Mouse (Mus musculus) left cerebral cortex, postnatal 10 days (tissue): ENCODE data around the gene Fmnl3. TPM values are rescaled to one million over a fixed set of nuclear protein-coding genes. Genes with fewer than 3 reads are reported as not detected.
"Not testable (repeated sequence)": the region's sequence is repeated elsewhere in the genome, so short reads cannot be mapped to it uniquely, and the experiment has no call there.

Experiments used
- DNase-seq, 2 experiments: peaks; one replicate each; pipeline ENCODE4 v3.0.0; 2021 to 2022; ENCODE audit warnings: low spot score in 2 of 2, mixed read lengths in 1 of 2; ENCODE audit errors: extremely low spot score in 1 of 2
- intact Hi-C: fragments of 180-260 bp; cut with DNase I; formaldehyde crosslinking; loops from one replicate; pipeline ENCODE4 v1.15.1; 2025
- total RNA-seq, 2 experiments: library from RNA; stranded (reverse); gene quantifications; 2 replicates each; pipeline ENCODE4 v1.2.3; 2021

The Fmnl3 gene
- total RNA-seq, 2 experiments from 2014 or later, result 12.6 to 14.1 TPM

- intact Hi-C loops, result no loop called here
These were observed 21.7 kb upstream of the Fmnl3 start for GRCm38 (mm10) chr15:99391975-99392374.

DNA sequence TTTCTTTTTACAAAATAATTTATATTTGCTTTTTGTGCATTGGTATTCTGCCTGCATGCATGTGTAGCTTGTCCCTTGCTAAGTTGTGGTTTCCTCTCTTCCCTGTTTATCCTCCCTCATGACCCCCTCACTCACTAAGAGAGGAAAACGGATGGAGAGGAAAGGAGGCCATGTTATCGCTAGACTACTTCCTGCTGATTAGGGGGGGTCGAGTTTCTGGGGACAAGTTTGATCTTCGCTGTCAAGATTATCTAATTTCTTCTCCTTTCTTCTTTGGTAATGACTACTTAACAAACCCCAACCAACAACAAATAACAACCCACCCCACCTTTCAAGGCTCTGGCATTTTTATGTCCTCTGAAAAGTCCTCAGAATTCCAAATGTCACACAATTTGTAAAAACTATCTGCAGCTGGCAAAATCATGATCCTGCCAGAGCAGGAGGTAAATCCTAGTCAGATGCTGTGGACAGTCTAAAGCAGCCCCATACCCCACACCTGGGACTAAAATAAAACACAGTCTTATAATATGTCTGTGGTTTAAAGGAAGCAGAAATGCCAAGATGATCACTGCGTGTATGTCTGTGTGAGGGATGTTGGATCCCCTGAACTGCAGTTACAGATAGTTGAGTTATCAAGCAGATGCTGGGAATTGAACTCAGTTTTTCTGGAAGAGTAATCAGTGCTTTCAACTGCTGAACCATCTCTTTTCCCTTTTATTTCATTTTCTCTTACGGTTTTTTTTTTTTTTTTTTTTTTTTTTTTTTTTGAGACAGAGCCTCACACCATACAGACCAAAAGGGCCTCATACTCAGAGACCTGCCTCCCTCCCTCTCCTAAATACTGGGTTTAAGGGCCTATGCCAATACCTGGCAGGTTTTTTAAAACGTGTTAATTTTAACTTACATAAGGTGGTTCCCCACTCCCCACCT, 20.5 kb upstream of the Fmnl3 start:
- intact Hi-C loops, result no loop called here
- no peak for DNase-seq

More at GRCm38 (mm10) chr15:99391975-99392374, 21.7 kb upstream of the Fmnl3 start:
- no peak for DNase-seq

- no peak for DNase-seq
- intact Hi-C loops, result no loop called here
These were observed 17.7 kb upstream of the Fmnl3 start for GRCm38 (mm10) chr15:99387976-99388375.

- intact Hi-C loops, result no loop called here
- DNase-seq, result no peak
These were observed 16.5 kb upstream of the Fmnl3 start for GRCm38 (mm10) chr15:99386796-99387195.

GRCm38 (mm10) chr15:99386110-99386509, 15.8 kb upstream of the Fmnl3 start:
- intact Hi-C loops, DNase-seq: not testable (repeated sequence)

DNA sequence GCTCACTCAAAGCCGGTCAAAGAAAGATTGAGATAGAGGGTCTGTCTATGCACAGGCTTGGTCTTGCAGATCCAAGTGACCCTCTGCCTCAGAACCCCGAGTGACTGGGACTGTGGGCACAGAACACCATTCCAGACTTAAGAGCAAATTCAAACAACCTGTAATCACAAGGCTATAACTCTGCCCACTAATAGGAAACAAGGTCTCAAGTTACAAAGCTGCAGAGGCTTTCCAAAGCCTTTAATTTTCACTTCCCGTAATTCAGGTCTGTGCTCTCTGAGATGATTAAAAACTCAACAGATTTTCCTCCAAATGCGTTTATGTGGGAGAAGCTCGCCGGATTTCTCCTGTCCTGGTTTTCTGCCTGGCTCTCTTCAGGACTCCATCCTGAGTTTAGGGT, 13.8 kb upstream of the Fmnl3 start:
- DNase-seq, result no peak
- intact Hi-C loops, result no loop called here

- intact Hi-C loops, result no loop called here
- no peak for DNase-seq
These were observed 12.6 kb upstream of the Fmnl3 start for GRCm38 (mm10) chr15:99382893-99383292.

GRCm38 (mm10) chr15:99376240-99376639, 6.0 kb upstream of the Fmnl3 start:
- intact Hi-C loops, result no loop called here

GRCm38 (mm10) chr15:99375581-99375980, 5.3 kb upstream of the Fmnl3 start:
- intact Hi-C loops, result no loop called here
- DNase-seq, result no peak

More at GRCm38 (mm10) chr15:99376240-99376639, 6.0 kb upstream of the Fmnl3 start:
- DNase-seq, result no peak

- no peak for DNase-seq
- intact Hi-C loops, result no loop called here
These were observed 4.8 kb upstream of the Fmnl3 start for GRCm38 (mm10) chr15:99375036-99375435.

DNA sequence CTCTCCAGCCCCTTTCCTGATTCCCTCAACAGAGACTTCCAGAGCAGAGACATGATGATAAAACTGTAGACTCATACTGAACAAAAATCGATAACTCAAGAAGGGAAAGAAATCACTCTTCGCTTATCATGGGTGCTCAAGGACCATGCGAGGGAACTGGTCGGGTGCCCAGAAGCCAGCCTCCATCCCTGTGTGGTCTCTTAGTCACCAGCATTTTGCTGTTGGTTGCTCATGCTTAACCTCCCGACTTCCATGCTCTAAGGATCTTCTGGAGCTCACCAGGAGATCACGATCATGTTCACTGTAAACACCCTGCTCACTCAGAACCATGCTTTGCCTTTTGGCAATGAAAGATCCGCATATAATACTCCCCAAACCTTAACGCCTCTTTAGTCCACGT, 2.5 kb upstream of the Fmnl3 start:
- intact Hi-C loops, result no loop called here

DNA sequence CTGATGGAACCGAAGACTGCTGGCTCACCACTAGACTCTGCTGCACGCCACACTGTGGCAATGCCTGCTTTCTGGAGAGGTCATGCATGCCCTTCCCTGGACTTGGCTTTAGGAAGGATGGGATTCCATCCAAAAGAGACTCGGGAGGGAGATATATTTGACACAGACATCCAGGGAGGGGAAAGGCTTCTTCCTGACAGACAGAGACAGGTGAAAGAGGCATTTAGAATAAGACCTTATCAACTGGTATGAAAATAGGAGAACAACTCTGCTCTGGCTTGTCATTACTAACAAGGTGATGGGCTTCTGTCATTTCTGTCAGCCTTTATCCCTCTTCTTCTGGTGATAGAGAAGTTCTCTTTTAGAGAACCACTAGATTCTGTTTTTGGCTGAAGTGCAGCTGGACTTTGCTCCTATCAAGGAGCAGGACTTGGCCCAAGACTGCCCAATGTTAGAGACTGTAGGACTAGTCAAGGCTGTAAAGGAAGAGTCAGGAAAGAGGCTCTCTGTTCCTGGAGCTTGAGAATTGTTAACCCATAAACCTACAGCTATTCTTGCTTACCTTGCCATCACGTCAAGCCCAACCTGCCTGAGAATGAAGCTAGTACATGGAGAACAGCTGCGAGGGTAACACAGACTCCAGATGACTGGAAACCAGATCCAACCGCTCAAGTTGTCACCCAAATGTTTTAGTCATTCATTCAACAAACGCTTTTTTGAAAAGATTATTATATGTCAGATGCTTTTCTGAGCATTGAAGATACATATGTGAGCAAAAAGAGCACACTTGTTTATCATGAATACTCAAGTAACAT, 1.5 kb upstream of the Fmnl3 start:
- DNase-seq, result no peak
- intact Hi-C loops, result loop anchor here (2.0 kb wide), 1 partner anchor 55 kb away; no protein-coding TSS in a partner anchor

More for the DNA sequence above, 2.5 kb upstream of the Fmnl3 start:
- no peak for DNase-seq

DNA sequence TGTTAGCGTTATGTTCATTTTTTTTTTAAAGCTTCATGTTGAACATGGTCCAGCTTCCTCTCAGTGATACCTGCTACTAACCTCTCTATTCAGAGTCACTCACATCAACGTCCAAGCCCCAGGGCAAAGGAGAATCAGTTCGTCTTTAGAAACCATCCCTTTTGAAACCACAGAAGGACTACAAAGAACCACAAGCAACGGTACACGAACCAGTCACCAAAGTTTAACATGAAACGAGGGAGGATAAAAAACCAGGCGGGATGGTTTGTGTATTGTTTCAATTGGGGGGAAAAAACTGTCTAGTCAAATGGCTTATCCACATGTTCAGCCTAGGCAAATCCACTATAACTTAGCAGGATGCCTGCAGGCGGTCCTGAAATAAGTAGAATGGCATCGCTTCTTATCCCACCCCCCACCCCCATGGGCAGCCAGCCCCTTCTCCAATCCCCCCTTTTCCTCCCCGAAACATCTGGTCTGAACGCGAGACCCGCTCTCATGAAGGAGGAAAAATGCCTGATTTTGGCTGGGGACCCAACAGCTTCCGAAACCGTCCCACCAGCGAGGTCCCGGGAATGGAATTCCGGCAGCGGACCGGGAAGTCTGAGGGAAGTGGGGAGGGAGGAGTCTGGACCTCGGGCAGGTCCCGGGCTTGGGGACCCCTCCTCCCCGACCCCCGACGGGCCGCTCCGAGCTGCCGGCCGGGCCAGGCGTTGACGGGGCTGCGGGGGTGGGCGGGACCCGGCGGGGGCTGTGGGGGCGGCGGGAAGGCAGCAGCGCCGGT, 701 bp downstream of the Fmnl3 start:
- intact Hi-C loops, result loop anchor here (2.0 kb wide), 1 partner anchor 53 kb away; no protein-coding TSS in a partner anchor
- DNase-seq, result peak in 1 of 2 experiments; percentile 67

DNA sequence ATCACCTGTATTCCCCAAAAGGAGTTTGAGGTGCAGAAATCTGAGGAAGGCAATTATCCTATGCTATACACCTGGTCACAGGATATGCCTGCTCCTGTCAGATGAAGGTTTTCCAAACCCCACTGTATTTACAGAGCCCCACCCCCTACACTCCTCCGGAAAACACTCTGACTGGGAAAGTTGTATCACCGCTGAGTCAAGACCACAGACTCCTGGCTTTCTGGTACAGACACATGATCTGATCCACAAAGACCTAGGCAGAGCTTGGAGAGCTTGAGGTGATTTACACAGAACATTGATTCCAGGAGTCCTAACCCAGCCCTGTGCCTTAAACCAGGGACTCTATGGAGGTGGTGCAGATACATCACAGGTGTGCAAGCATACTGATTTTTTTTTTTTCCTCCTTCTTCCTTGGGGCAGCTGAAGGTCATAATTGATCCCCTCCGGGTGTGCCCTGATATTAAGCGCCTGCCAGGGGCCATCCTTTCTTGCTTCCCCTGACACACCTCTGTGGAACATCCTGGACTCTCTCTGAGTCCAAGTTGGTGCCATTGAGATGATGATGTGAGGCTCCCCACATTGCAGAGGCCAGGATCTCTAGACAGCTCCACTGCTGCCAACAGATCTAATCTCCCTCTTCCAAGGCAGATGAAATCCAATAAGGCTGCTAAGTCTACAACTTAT, 1.6 kb downstream of the Fmnl3 start:
- intact Hi-C loops, result no loop called here
- DNase-seq, result no peak

- intact Hi-C loops, result no loop called here
- no peak for DNase-seq
These were observed 5.4 kb downstream of the Fmnl3 start for GRCm38 (mm10) chr15:99364921-99365320.

DNA sequence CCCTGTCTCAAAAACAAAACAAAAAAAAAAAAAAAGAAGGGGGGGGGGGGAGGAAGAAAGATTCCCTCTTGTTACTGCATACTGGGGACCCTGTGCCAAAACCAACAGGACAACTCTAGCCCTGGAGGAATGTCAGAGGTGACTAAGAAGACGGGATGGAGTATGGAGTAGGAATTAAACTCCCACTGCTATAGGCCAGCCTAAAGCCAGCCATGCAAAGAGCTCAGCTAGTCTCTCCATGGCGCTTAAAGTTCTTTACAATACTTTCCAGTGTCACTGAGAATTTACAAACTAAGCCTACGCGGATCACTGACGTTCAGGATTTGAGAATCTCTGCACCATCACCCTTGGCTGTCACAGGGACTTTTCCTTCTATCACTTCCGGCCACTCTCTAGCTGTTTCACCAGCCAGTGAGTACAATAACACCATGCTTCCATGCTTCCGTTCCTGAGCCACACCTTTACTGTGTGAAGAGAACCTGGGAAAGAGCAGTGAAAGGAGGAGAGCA, 6.2 kb downstream of the Fmnl3 start:
- DNase-seq, result no peak
- intact Hi-C loops, result no loop called here

GRCm38 (mm10) chr15:99358952-99359351, 11.3 kb downstream of the Fmnl3 start:
- intact Hi-C loops, result no loop called here
- DNase-seq, result no peak

DNA sequence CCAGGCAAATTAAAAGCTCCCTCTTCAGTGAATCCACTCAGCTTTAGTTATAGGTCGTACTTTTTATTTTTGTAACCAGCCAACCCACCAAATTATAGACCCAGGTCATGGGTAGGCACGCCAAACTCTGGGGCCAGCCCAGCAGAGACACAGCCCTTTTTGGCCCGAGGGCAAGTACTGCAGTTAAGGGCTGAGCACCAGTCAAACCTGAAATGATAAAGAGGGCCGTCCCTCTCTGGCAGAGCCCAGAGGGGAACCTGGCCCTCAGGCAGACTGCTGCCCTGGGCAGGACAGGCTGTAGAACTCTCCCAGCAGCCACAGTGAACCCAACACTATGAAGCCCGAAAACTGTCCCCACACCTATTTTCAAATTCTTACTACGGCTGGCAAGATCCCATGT, 13.8 kb downstream of the Fmnl3 start:
- DNase-seq, result no peak
- intact Hi-C loops, result no loop called here
